Mouse (Mus musculus) hindbrain, postnatal 0 days (tissue): ENCODE data around the gene Marc2. TPM values are rescaled to one million over a fixed set of nuclear protein-coding genes. Genes with fewer than 3 reads are reported as not detected.

Experiments used
- ATAC-seq: fragments of 200-750 bp; cut with Nextera tagmentation; 2 replicates; pipeline ENCODE4 v1.8.0; 2017; ENCODE audit warnings: mild to moderate bottlenecking, moderate TSS enrichment, moderate library complexity
- DNase-seq: peaks from one replicate; pipeline ENCODE4 v3.0.0-alpha.2; 2015; ENCODE audit warnings: low spot score
- H3K27ac ChIP-seq: fragments of 300-500 bp; sonication (generic); 2 replicates; pipeline ENCODE4 v1.5.1; 2014; ENCODE audit warnings: mild to moderate bottlenecking
- H3K27me3 ChIP-seq: fragments of 300-500 bp; sonication (generic); 2 replicates; pipeline ENCODE4 v1.6.1; 2014; ENCODE audit warnings: low read length, mixed read lengths; ENCODE audit not compliant: insufficient read depth
- H3K36me3 ChIP-seq: fragments of 300-500 bp; sonication (generic); 2 replicates; pipeline ENCODE4 v1.6.1; 2014; ENCODE audit warnings: low read length, mixed read lengths; ENCODE audit not compliant: insufficient read depth
- H3K4me1 ChIP-seq: fragments of 300-500 bp; sonication (generic); 2 replicates; pipeline ENCODE4 v1.6.1; 2014; ENCODE audit warnings: antibody characterized with exemption, low read length, mixed read lengths; ENCODE audit not compliant: insufficient read depth
- H3K4me2 ChIP-seq: fragments of 300-500 bp; sonication (generic); 2 replicates; pipeline ENCODE4 v1.6.1; 2014; ENCODE audit warnings: low read depth, mild to moderate bottlenecking, low read length, moderate library complexity, mixed read lengths
- H3K4me3 ChIP-seq: fragments of 300-500 bp; sonication (generic); 2 replicates; pipeline ENCODE4 v1.5.1; 2014; ENCODE audit warnings: low read length
- H3K9ac ChIP-seq: fragments of 300-500 bp; sonication (generic); replicated peaks from 2 replicates; pipeline ENCODE4 v1.6.1; 2014; ENCODE audit warnings: mild to moderate bottlenecking, low read length, moderate library complexity, mixed read lengths
- H3K9me3 ChIP-seq: fragments of 300-500 bp; sonication (generic); 2 replicates; pipeline ENCODE4 v1.6.1; 2016; ENCODE audit warnings: low read length, mixed read lengths
- CTCF ChIP-seq: IDR thresholded peaks from 2 replicates; pipeline ENCODE4 v1.5.1; 2016; ENCODE audit warnings: antibody characterized with exemption, control low read depth, low read depth
- WGBS: fragments of 180-500 bp; shearing (Covaris S2); extraction: QIAGEN DNeasy Blood & Tissue Kit; methylation state at CpG from one replicate; pipeline ENCODE4 v1.1.7; 2014; 5-methylcytosine and 5-hydroxymethylcytosine counted together
- polyA plus RNA-seq: library from polyadenylated mRNA; unstranded; fragments of >200 nt; fragmentation: Nextera tagmentation; extraction: Ambion mirVana; gene quantifications from 2 replicates; pipeline ENCODE4 v1.2.1, GENCODE M21; 2015
- total RNA-seq: library from RNA; depleted of rRNA; stranded (reverse); fragments of >200 nt; gene quantifications from 2 replicates; pipeline ENCODE4 v1.2.3, GENCODE M21; 2014

The Marc2 gene
- total and polyA plus RNA-seq, 2 experiments from 2014 or later, result 56.6 to 151 TPM

DNA sequence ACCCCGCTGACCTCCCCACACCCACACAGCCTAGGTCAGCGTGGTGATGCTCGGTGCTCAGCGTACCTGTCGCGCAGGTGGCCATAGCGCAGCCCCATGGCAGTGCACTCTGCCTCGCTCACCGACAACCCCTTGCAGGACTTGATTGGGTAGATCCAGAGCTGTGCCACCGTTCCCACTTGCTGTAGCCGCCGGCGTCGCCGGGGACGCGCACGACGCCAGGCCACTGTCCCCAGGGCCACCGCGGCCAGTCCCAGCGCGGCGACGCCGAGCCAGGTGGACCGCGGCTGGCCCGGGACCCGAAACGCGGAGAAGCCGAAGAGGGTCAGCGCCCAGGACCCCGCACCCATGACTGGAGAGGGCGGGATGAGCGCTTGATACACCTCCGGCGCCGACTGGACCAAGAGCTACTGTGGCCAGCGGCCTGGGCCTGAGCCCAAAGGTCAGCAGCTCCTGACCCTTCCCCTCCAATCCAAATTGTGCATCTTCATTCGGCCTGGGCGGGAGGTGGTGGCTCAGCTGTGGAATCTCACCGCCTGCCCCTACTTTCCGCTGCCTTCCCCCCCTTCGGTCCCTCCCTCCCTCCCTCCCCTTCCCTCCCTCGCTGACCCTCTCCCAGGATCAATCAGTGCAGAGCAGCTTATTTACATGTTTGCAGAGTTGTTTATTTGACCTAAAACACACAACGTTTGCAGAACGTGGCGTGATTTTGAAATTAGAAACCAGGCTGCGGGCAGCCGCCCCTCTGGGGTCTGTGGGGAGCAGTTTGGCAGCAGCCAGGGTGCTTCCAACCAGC is 35.3 kb downstream of the Marc2 start, which contains the start of gene Marc1:
Gene Marc1 (minus strand): TSS at position 534 of the 796 bp plus-strand sequence.
- no peaks in the 10 kb centered on the region for H3K36me3 ChIP-seq
- peak within 1 kb of the TSS; percentile 31; the same call in 1 of the 2 replicates for H3K9ac ChIP-seq
- ATAC-seq (peak; percentile 56; the same call in 1 of the 2 replicates), DNase-seq (no peak)
- 8% methylated on average over 52 of the region's 52 CpGs for WGBS
- H3K4me3 ChIP-seq, result peak within 1 kb of the TSS; percentile 33
- TF ChIP-seq CTCF, result no peak
- peak within 1 kb of the TSS; percentile 58 for H3K4me2 ChIP-seq
- H3K27ac ChIP-seq, result no peak within 1 kb of the TSS
- H3K27me3 ChIP-seq, result no peaks in the 10 kb centered on the region
- H3K4me1 ChIP-seq, result peaks cover 6% of the 10 kb centered on the region; the same call in 1 of the 2 replicates
- H3K9me3 ChIP-seq, result no peaks in the 10 kb centered on the region

DNA sequence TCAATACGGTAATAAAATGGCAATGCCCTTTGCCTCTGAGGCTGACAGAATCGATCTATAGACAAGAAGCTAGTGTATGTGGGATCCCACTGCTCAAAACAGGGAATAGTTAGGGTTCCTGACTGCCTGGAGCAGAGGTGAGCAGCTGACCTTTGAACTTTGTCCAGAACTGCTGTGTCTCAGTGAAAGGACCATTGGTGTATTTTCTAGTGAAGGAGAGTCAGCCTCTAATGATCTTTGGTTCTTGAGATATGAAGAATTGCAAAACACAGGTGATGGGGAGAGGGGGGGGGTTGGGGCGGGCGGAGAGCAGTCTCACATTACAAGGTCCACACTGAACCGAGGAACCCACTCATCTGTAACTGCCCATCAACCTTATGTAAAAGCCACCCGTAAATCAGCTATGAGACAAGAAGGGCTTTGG is 36.7 kb downstream of the Marc2 start:
- DNase-seq, result no peak
- no peak for TF ChIP-seq CTCF
- Histone ChIP-seq H3K36me3 (no peaks in the 10 kb centered on the region), H3K9me3 (no peaks in the 10 kb centered on the region), H3K4me1 (peaks cover 6% of the 10 kb centered on the region; the same call in 1 of the 2 replicates), H3K4me2 (no peak overlapping the region), H3K27me3 (no peaks in the 10 kb centered on the region), H3K27ac (no peak overlapping the region), H3K4me3 (no peak overlapping the region), H3K9ac (no peak overlapping the region)
- no peak for ATAC-seq
- WGBS, result 73% methylated on average over 6 of the region's 6 CpGs

DNA sequence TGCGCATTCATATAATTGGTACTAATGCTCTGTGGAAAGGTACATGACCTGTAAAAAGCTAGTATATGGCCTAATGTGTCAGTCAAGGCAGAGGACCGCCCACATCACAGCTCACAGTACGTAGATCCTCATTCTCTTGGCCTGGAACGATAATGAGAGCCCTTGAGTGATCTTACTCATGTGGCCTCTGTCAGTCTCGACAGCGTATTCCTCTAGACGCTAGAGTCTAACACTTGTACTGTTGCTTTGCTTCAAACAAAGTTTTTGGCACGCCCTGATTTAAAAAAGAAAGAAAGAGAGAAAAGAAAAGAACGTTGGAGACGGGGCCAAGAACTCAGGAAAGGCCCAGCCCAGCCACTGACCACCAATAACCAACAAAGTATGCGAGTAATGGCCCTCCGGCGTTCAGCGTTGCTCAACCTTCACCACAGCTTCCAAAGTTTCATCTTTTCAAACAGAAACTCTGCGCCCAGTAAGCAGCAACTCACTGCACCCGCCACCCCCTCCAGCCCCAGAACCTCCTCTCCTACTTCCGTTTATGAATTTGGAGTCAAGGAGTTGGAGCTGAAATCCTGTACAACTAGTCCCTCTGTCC is 37.7 kb downstream of the Marc2 start:
- WGBS, result 86% methylated on average over 17 of the region's 17 CpGs
- Histone ChIP-seq H3K27me3 (no peaks in the 10 kb centered on the region), H3K4me2 (no peak overlapping the region), H3K9me3 (no peaks in the 10 kb centered on the region), H3K4me3 (no peak overlapping the region), H3K9ac (no peak overlapping the region), H3K4me1 (peaks cover 6% of the 10 kb centered on the region; the same call in 1 of the 2 replicates), H3K36me3 (no peaks in the 10 kb centered on the region), H3K27ac (no peak overlapping the region)
- no peak for TF ChIP-seq CTCF
- DNase-seq, result no peak
- ATAC-seq, result no peak

DNA sequence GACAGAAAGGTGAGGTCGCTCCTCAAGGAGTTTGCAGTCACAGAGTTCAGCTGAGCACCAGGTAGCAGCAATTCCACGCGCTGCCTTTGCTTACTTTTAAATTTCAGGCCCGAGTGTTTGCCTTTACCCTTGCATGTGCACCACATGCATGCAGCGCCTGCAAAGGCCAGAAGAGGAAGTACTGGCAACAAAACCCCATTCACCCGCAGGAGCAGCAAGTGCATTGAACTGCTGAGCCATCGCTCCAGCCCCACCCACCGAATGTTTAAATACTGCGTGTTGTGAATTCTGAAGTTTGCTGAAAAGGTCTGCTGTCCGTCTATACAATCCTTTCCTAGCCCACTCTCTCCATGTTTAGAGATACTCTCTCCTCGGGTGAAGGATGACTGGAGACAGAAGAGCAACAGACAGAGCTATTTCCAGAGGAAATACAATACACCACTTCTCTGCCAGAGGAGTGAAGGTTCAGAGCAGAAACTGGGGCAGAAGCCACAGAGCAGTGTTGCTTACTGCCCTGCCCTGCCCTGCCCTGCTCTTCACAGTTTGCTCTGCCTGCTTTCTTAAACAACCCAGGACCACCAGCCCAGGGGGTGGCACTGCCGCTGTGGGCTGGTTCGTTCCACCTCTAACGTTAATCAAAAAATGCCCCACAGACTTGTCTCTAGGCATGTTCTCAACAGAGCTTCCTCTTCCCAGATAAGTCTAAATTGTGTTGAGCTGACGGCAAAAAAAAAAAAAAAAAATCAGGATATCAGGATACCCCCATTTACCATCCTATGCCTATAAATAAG is 38.4 kb downstream of the Marc2 start:
- Histone ChIP-seq H3K4me1 (peaks cover 6% of the 10 kb centered on the region; the same call in 1 of the 2 replicates), H3K4me2 (no peak overlapping the region), H3K9ac (no peak overlapping the region), H3K9me3 (no peaks in the 10 kb centered on the region), H3K27ac (no peak overlapping the region), H3K36me3 (no peaks in the 10 kb centered on the region), H3K4me3 (no peak overlapping the region), H3K27me3 (no peaks in the 10 kb centered on the region)
- DNase-seq (no peak), ATAC-seq (no peak)
- no peak for TF ChIP-seq CTCF
- 67% methylated on average over 15 of the region's 15 CpGs for WGBS

DNA sequence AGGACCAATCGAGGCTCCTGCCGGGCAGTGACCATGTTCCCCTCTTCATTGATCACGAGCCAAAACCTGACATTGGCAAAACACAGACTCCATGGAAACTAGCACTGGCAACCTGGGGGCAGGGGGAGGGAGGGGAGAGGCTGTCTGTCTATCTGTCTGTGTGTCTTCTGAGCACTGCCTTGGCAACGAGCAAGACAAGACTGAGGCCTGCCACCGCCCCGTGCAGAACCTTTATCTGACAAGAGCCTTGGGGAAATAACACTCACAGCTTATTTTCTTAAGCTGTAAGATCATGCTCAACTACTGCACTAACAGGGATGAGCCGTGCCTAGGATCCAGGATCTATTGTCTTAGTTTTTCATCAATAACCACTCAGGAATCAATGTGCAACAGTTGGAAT is 39.1 kb downstream of the Marc2 start:
- H3K36me3 ChIP-seq, result no peaks in the 10 kb centered on the region
- H3K4me2 ChIP-seq, result no peak overlapping the region
- TF ChIP-seq CTCF, result no peak
- no peaks in the 10 kb centered on the region for H3K27me3 ChIP-seq
- no peak for ATAC-seq
- 62% methylated on average over 7 of the region's 7 CpGs for WGBS
- H3K9ac ChIP-seq, result no peak overlapping the region
- H3K27ac ChIP-seq, result no peak overlapping the region
- H3K4me1 ChIP-seq, result peaks cover 6% of the 10 kb centered on the region; the same call in 1 of the 2 replicates
- no peak for DNase-seq
- no peaks in the 10 kb centered on the region for H3K9me3 ChIP-seq
- H3K4me3 ChIP-seq, result no peak overlapping the region

DNA sequence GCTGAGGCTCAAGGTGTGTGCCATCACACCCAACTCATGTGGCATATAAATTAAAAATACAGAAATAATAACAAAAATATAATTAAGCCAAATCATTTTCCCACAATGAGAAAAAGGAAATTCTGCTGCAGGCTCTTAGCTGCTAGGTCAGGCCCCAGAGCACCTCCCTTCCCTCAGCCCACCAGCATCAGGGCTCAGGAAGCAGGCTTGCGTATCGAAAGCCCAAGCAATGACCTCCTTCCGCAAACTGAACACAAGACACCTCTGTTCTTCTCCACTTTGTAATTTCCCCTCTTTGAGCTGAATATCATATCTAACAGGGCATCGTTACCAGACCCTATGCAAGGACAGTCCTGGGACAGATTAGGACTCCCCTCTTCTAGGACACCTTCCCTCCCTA is 40.5 kb downstream of the Marc2 start:
- Histone ChIP-seq H3K4me2 (no peak overlapping the region), H3K9me3 (no peaks in the 10 kb centered on the region), H3K27me3 (no peaks in the 10 kb centered on the region), H3K4me3 (no peak overlapping the region), H3K4me1 (peaks cover 5% of the 10 kb centered on the region; the same call in 1 of the 2 replicates), H3K27ac (no peak overlapping the region), H3K9ac (no peak overlapping the region), H3K36me3 (no peaks in the 10 kb centered on the region)
- ATAC-seq, result no peak
- TF ChIP-seq CTCF, result no peak
- 89% methylated on average over 4 of the region's 4 CpGs for WGBS
- DNase-seq, result no peak
